Mouse (Mus musculus) forebrain, embryonic 14.5 days (tissue): ENCODE results near the gene Eif3i. TPM values are rescaled to one million over a fixed set of nuclear protein-coding genes. Genes with fewer than 3 reads are reported as not detected.

Source experiments
- ATAC-seq: fragments of 200-750 bp; cut with Nextera tagmentation; 2 replicates; pipeline ENCODE4 v1.8.0; 2017; ENCODE audit warnings: mild to moderate bottlenecking, moderate library complexity
- DNase-seq: peaks from one replicate; pipeline ENCODE4 v3.0.0-alpha.2; 2015; ENCODE audit warnings: low spot score
- H3K27ac ChIP-seq: fragments of 300-500 bp; sonication (generic); 2 replicates; pipeline ENCODE4 v1.5.1; 2014; ENCODE audit warnings: low read depth, mild to moderate bottlenecking, control low read depth, low read length, moderate library complexity
- H3K27me3 ChIP-seq: fragments of 300-500 bp; sonication (generic); replicated peaks from 2 replicates; pipeline ENCODE4 v1.6.1; 2014; ENCODE audit warnings: low read length, control low read depth, mixed read lengths; ENCODE audit not compliant: control insufficient read depth, insufficient read depth
- H3K36me3 ChIP-seq: fragments of 300-500 bp; sonication (generic); 2 replicates; pipeline ENCODE4 v1.6.1; 2014; ENCODE audit warnings: low read length, control low read depth; ENCODE audit not compliant: control insufficient read depth, insufficient read depth
- H3K4me1 ChIP-seq: fragments of 300-500 bp; sonication (generic); 2 replicates; pipeline ENCODE4 v1.6.1; 2014; ENCODE audit warnings: antibody characterized with exemption, low read length, control low read depth; ENCODE audit not compliant: control insufficient read depth, insufficient read depth
- H3K4me2 ChIP-seq: fragments of 300-500 bp; sonication (generic); 2 replicates; pipeline ENCODE4 v1.6.1; 2014; ENCODE audit warnings: mild to moderate bottlenecking, control low read depth, low read length
- H3K4me3 ChIP-seq: fragments of 300-500 bp; sonication (generic); 2 replicates; pipeline ENCODE4 v1.5.1; 2014; ENCODE audit warnings: low read depth, low read length, control low read depth
- H3K9ac ChIP-seq: fragments of 300-500 bp; sonication (generic); 2 replicates; pipeline ENCODE4 v1.6.1; 2014; ENCODE audit warnings: mild to moderate bottlenecking, low read length, control low read depth, moderate library complexity
- H3K9me3 ChIP-seq: fragments of 300-500 bp; sonication (generic); replicated peaks from 2 replicates; pipeline ENCODE4 v1.6.1; 2016; ENCODE audit warnings: low read length, control low read depth, mixed read lengths; ENCODE audit not compliant: control insufficient read depth
- WGBS: fragments of 180-500 bp; shearing (Covaris S2); extraction: QIAGEN DNeasy Blood & Tissue Kit; methylation state at CpG from one replicate; pipeline ENCODE4 v1.1.7; 2014; 5-methylcytosine and 5-hydroxymethylcytosine counted together
- polyA plus RNA-seq: library from polyadenylated mRNA; unstranded; fragments of >200 nt; fragmentation: Nextera tagmentation; extraction: Ambion mirVana; gene quantifications from 2 replicates; pipeline ENCODE4 v1.2.1, GENCODE M21; 2014

The Eif3i gene
- 259 and 316 TPM in 2 replicates for polyA plus RNA-seq

GRCm38 (mm10) chr4:129600233-129601158, at the start of gene Eif3i, which contains the start of gene Tmem234:
Gene Eif3i (minus strand): TSS chr4:129600648.
Gene Tmem234 (plus strand): TSS chr4:129600668.
- no peaks in the 10 kb centered on the region for H3K9me3 ChIP-seq
- peaks cover 37% of the 10 kb centered on the region for H3K36me3 ChIP-seq
- ATAC-seq: peak; percentile 96
- peak within 1 kb of the TSS; percentile 60 for H3K27ac ChIP-seq
- peak within 1 kb of the TSS; percentile 81 for H3K4me2 ChIP-seq
- under 1% methylated on average over 72 of the region's 74 CpGs for WGBS
- H3K27me3 ChIP-seq: no peaks in the 10 kb centered on the region
- peak within 1 kb of the TSS; percentile 93 for H3K9ac ChIP-seq
- peaks cover 15% of the 10 kb centered on the region for H3K4me1 ChIP-seq
- H3K4me3 ChIP-seq: peak within 1 kb of the TSS; percentile 97
- DNase-seq: peak; percentile 91

GRCm38 (mm10) chr4:129648656-129649055, 48.2 kb upstream of the Eif3i start:
- 100% methylated on average over 1 of the region's 1 CpGs for WGBS
- Histone ChIP-seq H3K4me1 (no peaks in the 10 kb centered on the region), H3K36me3 (peaks cover 85% of the 10 kb centered on the region), H3K27me3 (no peaks in the 10 kb centered on the region), H3K4me3 (no peak overlapping the region), H3K4me2 (no peak overlapping the region), H3K9ac (no peak overlapping the region), H3K27ac (no peak overlapping the region), H3K9me3 (no peaks in the 10 kb centered on the region)
- no peak for DNase-seq
- ATAC-seq: no peak

GRCm38 (mm10) chr4:129645204-129645603, 44.8 kb upstream of the Eif3i start:
- H3K27ac ChIP-seq: no peak overlapping the region
- peaks cover 6% of the 10 kb centered on the region; the same call in 1 of the 2 replicates for H3K4me1 ChIP-seq
- DNase-seq: no peak
- H3K9me3 ChIP-seq: no peaks in the 10 kb centered on the region
- 90% methylated on average over 6 of the region's 6 CpGs for WGBS
- H3K4me2 ChIP-seq: no peak overlapping the region
- H3K27me3 ChIP-seq: no peaks in the 10 kb centered on the region
- H3K36me3 ChIP-seq: peaks cover 55% of the 10 kb centered on the region
- no peak overlapping the region for H3K4me3 ChIP-seq
- no peak for ATAC-seq
- no peak overlapping the region for H3K9ac ChIP-seq

GRCm38 (mm10) chr4:129641756-129642155, 41.3 kb upstream of the Eif3i start:
- H3K27me3 ChIP-seq: no peaks in the 10 kb centered on the region
- H3K9ac ChIP-seq: 0 out of 2 replicates have a peak overlapping the region, but pooled peaks have one; percentile 25
- H3K4me3 ChIP-seq: peak overlapping the region; percentile 50; the same call in 1 of the 2 replicates
- no peak overlapping the region for H3K27ac ChIP-seq
- H3K4me1 ChIP-seq: peaks cover 23% of the 10 kb centered on the region
- WGBS: 35% methylated on average over 5 of the region's 5 CpGs
- DNase-seq (peak; percentile 63), ATAC-seq (no peak)
- H3K9me3 ChIP-seq: no peaks in the 10 kb centered on the region
- H3K4me2 ChIP-seq: peak overlapping the region; percentile 41
- peaks cover 47% of the 10 kb centered on the region for H3K36me3 ChIP-seq

- peak; percentile 99 for DNase-seq
- under 1% methylated on average over 59 of the region's 60 CpGs for WGBS
- peaks cover 48% of the 10 kb centered on the region for H3K36me3 ChIP-seq
- H3K27me3 ChIP-seq: no peaks in the 10 kb centered on the region
- H3K4me2 ChIP-seq: peak within 1 kb of the TSS; percentile 83
- peak within 1 kb of the TSS; percentile 90 for H3K27ac ChIP-seq
- H3K4me3 ChIP-seq: peak within 1 kb of the TSS; percentile 50
- ATAC-seq: peak; percentile 96
- peak within 1 kb of the TSS; percentile 75 for H3K9ac ChIP-seq
- peaks cover 23% of the 10 kb centered on the region for H3K4me1 ChIP-seq
- no peaks in the 10 kb centered on the region for H3K9me3 ChIP-seq
Observed at GRCm38 (mm10) chr4:129640638-129641467, 40.4 kb upstream of the Eif3i start, which contains the start of gene Txlna. Gene Txlna (minus strand): TSS chr4:129641065.

GRCm38 (mm10) chr4:129640101-129640637, 39.7 kb upstream of the Eif3i start:
- WGBS: 3% methylated on average over 17 of the region's 17 CpGs
- DNase-seq: peak; percentile 25

GRCm38 (mm10) chr4:129639221-129639620, 38.8 kb upstream of the Eif3i start:
- Histone ChIP-seq H3K4me3 (peak overlapping the region; percentile 50), H3K4me2 (peak overlapping the region; percentile 83), H3K36me3 (peaks cover 50% of the 10 kb centered on the region), H3K4me1 (peaks cover 23% of the 10 kb centered on the region), H3K9ac (peak overlapping the region; percentile 75; the same call in 1 of the 2 replicates), H3K9me3 (no peaks in the 10 kb centered on the region), H3K27ac (no peak overlapping the region), H3K27me3 (no peaks in the 10 kb centered on the region)
- 81% methylated on average over 15 of the region's 15 CpGs for WGBS
- DNase-seq (no peak), ATAC-seq (no peak)

More at GRCm38 (mm10) chr4:129640101-129640637, 39.7 kb upstream of the Eif3i start:
- peak overlapping the region; percentile 83 for H3K4me2 ChIP-seq
- H3K4me3 ChIP-seq: peak overlapping the region; percentile 50
- H3K9ac ChIP-seq: peak overlapping the region; percentile 75
- H3K27ac ChIP-seq: peak overlapping the region; percentile 90
- no peak for ATAC-seq
- peaks cover 48% of the 10 kb centered on the region for H3K36me3 ChIP-seq
- H3K9me3 ChIP-seq: no peaks in the 10 kb centered on the region
- peaks cover 23% of the 10 kb centered on the region for H3K4me1 ChIP-seq
- H3K27me3 ChIP-seq: no peaks in the 10 kb centered on the region

- H3K27ac ChIP-seq: no peak overlapping the region
- DNase-seq (no peak), ATAC-seq (no peak)
- H3K36me3 ChIP-seq: peaks cover 96% of the 10 kb centered on the region
- no peak overlapping the region for H3K4me2 ChIP-seq
- no peak overlapping the region for H3K4me3 ChIP-seq
- no peak overlapping the region for H3K9ac ChIP-seq
- WGBS: 97% methylated on average over 6 of the region's 6 CpGs
- H3K9me3 ChIP-seq: no peaks in the 10 kb centered on the region
- H3K27me3 ChIP-seq: no peaks in the 10 kb centered on the region
- peaks cover 7% of the 10 kb centered on the region for H3K4me1 ChIP-seq
Observed at GRCm38 (mm10) chr4:129633852-129634251, 33.4 kb upstream of the Eif3i start.
